Mouse (Mus musculus) E14TG2a.4 (cell line): ENCODE results near the gene Cyp2t4.

Experiments
- H3K27me3 ChIP-seq: 2 replicates; pipeline ENCODE4 v1.6.1; 2014; ENCODE audit warnings: low read length, control low read depth; ENCODE audit not compliant: insufficient read depth
- H3K36me3 ChIP-seq: 2 replicates; pipeline ENCODE4 v1.6.1; 2014; ENCODE audit warnings: low read length, control low read depth; ENCODE audit not compliant: insufficient read depth
- H3K4me1 ChIP-seq: replicated peaks from 2 replicates; pipeline ENCODE4 v1.6.1; 2014; ENCODE audit warnings: low read depth, low read length, control low read depth
- H3K4me3 ChIP-seq: replicated peaks from 2 replicates; pipeline ENCODE4 v1.5.1; 2014; ENCODE audit warnings: mild to moderate bottlenecking, low read length
- H3K9me3 ChIP-seq: 2 replicates; pipeline ENCODE4 v1.6.1; 2014; ENCODE audit warnings: low read length, control low read depth
- CTCF ChIP-seq: conservative IDR thresholded peaks from 2 replicates; pipeline ENCODE4 v1.5.1; 2014; ENCODE audit warnings: low read length
- NANOG ChIP-seq: IDR thresholded peaks from 2 replicates; pipeline ENCODE4 v1.6.1; 2014; ENCODE audit warnings: borderline replicate concordance, low read length, mixed read lengths
- POU5F1 ChIP-seq: IDR thresholded peaks from 2 replicates; pipeline ENCODE4 v1.6.1; 2014; ENCODE audit warnings: low read length, borderline replicate concordance

The Cyp2t4 gene

GRCm38 (mm10) chr7:27197634-27198033 lies 44.1 kb downstream of the Cyp2t4 start:
- peak overlapping the region; percentile 66 for H3K4me3 ChIP-seq
- no peaks in the 10 kb centered on the region for H3K9me3 ChIP-seq
- TF ChIP-seq NANOG, result no peak
- no peak for TF ChIP-seq POU5F1
- no peak for TF ChIP-seq CTCF
- H3K27me3 ChIP-seq, result no peaks in the 10 kb centered on the region
- H3K36me3 ChIP-seq, result peaks cover 71% of the 10 kb centered on the region
- peaks cover 67% of the 10 kb centered on the region for H3K4me1 ChIP-seq

GRCm38 (mm10) chr7:27198355-27198754 lies 44.8 kb downstream of the Cyp2t4 start:
- no peak for TF ChIP-seq CTCF
- TF ChIP-seq NANOG, result no peak
- TF ChIP-seq POU5F1, result no peak
- H3K4me1 ChIP-seq, result peaks cover 67% of the 10 kb centered on the region

GRCm38 (mm10) chr7:27198779-27199178 lies 45.3 kb downstream of the Cyp2t4 start:
- no peaks in the 10 kb centered on the region for H3K27me3 ChIP-seq
- peak; percentile 23; the same call in 1 of the 2 replicates for TF ChIP-seq NANOG
- no peak for TF ChIP-seq CTCF
- 0 out of 2 replicates have a peak overlapping the region, but pooled peaks have one; percentile 24 for H3K4me3 ChIP-seq
- peaks cover 71% of the 10 kb centered on the region for H3K36me3 ChIP-seq
- H3K4me1 ChIP-seq, result peaks cover 67% of the 10 kb centered on the region
- no peaks in the 10 kb centered on the region for H3K9me3 ChIP-seq

More at GRCm38 (mm10) chr7:27198355-27198754, 44.8 kb downstream of the Cyp2t4 start:
- Histone ChIP-seq H3K27me3 (no peaks in the 10 kb centered on the region), H3K36me3 (peaks cover 71% of the 10 kb centered on the region), H3K4me3 (0 out of 2 replicates have a peak overlapping the region, but pooled peaks have one; percentile 24), H3K9me3 (no peaks in the 10 kb centered on the region)

- no peak for TF ChIP-seq POU5F1
- TF ChIP-seq NANOG, result no peak
- no peak for TF ChIP-seq CTCF
- Histone ChIP-seq H3K36me3 (peaks cover 88% of the 10 kb centered on the region), H3K4me1 (peaks cover 38% of the 10 kb centered on the region), H3K4me3 (no peak overlapping the region), H3K9me3 (no peaks in the 10 kb centered on the region), H3K27me3 (no peaks in the 10 kb centered on the region)
Observed at GRCm38 (mm10) chr7:27203730-27204449, 50.4 kb downstream of the Cyp2t4 start.
